Mouse (Mus musculus): ENCODE data around the gene Eif2s1. TPM values are rescaled to one million over a fixed set of nuclear protein-coding genes. Genes with fewer than 3 reads are reported as not detected.

The Eif2s1 gene
- total RNA-seq (2021) = 10 to 100 TPM; 48.4 to 54.6 TPM
- long read RNA-seq, experiment 1, transcript Eif2s1-201 (8 exons, 3,405 nt) = major isoform, 71 of 72 reads
- long read RNA-seq, experiment 1, partial matches to known transcripts = 0 of 72 reads
- long read RNA-seq, experiment 1, other reads (novel, unspliced or antisense) = 1 of 72 reads
- long read RNA-seq, experiment 2, transcript Eif2s1-201 (8 exons, 3,405 nt) = major isoform, 53 of 54 reads
- long read RNA-seq, experiment 2, partial matches to known transcripts = 1 of 54 reads
- long read RNA-seq, experiment 2, other reads (novel, unspliced or antisense) = 0 of 54 reads

DNA sequence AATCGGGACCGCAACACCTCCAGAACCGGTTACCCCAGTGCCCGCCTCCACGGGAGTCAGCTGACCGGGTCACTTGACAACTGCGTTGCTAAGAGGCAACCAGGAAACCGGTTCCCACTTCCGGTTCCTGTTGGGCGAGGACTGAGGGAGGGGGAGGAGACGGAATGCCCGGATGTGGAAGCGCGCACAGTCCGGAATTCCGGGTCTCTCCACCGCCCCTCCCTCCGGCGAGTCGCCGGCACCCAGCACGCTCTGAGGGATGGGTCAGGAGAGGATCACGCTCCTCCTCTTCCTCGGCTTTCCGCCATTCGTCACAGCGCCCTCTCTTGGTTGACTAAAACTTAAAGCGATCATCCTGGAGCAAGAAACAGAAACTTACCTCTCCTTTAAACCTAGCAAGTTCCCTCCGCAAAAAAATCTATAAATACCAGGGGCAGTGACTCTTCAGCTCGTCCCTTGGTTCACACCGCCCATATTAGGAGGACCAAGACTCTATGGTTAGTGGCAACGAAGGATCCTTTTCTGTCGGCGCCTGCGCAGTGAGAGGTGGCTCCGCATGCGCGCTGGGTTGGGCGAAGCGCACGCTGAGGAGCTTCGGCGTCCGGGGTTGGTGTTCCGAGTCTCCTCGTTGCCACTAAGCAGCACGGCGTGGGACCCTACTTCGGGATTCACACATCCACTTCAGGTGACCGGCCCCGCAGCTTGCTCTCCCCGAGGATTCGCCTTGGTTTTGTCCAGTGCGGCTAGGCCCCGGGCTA lies at the start of gene Eif2s1, which contains the start of gene Atp6v1d:
Gene Eif2s1, plus strand, starts transcription at position 324 of the 758 bp plus-strand sequence.
Gene Atp6v1d, minus strand, starts transcription at position 143 of the 758 bp plus-strand sequence.
- peak; percentile 98 to 99 for DNase-seq

- peak in 1 of 2 experiments; percentile 15 for DNase-seq
Measured at GRCm38 (mm10) chr12:78814437-78814836, 47.2 kb upstream of the Eif2s1 start.

- no peak for DNase-seq
Measured at GRCm38 (mm10) chr12:78834496-78834895, 27.1 kb upstream of the Eif2s1 start.

- DNase-seq = no peak
Measured at GRCm38 (mm10) chr12:78839906-78840305, 21.7 kb upstream of the Eif2s1 start.

DNA sequence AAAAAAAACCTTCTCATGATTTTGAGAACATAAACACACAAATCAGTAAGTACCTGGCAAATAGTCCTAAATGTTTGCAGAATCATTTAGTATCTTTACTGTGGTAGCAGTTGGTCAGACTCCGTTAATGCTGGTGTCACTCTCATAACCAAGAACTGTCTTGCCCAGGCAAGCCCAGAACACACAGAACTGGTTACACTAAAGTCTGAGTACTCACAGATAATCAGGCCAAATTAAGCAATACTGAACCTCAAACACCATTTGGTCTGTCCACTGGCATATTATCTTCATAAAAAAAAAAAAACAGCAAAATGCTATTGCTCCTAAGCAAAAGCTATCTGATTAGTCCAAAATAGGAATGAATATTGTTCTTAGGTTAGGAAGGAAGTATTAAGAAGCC lies 19.2 kb upstream of the Eif2s1 start:
- DNase-seq = no peak

DNA sequence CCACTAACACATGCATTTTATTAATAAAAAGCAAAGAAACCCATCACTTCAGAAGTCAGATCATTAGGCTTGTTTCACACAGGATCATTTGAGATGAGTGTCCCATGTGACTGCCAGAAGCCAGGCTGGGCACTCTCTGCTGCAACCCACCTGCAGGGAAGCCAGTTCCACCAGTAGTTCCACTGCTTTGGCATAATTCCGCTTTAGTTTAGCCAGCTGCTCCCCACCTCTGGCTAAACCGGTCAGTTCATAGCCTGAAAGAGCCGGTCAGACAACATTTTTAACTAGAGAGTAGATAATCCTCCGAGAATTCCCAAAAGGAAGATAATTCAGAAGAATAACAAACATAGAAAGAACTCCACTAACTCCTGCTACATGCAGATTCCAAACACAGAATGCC lies 13.4 kb upstream of the Eif2s1 start:
- DNase-seq = no peak

GRCm38 (mm10) chr12:78860921-78861495 lies 611 bp upstream of the Eif2s1 start:
- DNase-seq = no peak

DNA sequence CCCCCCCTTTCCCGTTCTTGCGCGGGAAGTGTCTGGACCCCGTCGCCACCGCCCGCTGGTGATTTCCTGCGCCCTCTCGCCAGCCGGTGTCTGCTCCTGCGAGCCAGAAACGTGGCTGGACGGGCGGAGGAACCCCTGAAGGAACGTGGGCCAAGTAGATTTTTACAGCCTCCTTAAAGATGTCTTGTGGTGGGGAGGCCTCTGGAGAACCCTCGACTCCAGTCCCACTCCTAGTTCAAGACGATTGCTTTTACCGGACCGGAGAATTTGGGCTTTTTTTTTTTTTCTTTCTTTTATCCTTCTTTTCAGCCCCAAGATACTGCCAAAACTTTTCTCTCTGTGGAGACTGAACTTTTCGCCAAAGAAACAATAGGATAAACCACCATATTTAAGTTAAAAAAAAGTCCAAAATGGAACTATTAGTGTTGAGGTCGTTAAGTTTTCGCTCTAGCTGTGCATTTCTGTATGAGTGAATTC lies 673 bp downstream of the Eif2s1 start:
- DNase-seq = no peak

GRCm38 (mm10) chr12:78865434-78865833 lies 3.8 kb downstream of the Eif2s1 start:
- peak in 1 of 2 experiments; percentile 19 for DNase-seq

DNA sequence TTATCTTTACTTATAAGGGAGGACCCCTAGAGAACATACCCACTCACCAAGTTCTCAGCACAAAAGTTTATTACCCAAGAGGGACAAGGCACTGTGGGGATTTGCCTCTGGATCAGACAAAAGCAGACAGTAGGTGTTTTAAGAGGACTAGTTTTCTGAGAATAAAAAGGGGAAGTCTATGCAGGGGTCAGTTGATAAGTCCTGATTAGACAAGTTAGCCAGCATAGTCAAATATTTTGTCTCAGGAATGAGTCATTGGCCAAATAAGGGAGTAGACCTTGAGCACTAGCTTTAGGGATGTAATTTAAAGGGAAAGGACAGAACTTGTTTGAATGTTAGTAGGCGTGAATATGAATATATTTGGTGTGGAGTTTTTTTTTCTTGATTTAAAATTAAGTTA lies 6.5 kb downstream of the Eif2s1 start:
- DNase-seq = no peak

GRCm38 (mm10) chr12:78874581-78874980 lies 13.0 kb downstream of the Eif2s1 start:
- no peak for DNase-seq

GRCm38 (mm10) chr12:78890062-78890461 lies 28.4 kb downstream of the Eif2s1 start:
- DNase-seq = no peak

- DNase-seq = no peak
Measured at GRCm38 (mm10) chr12:78891149-78891548, 29.5 kb downstream of the Eif2s1 start.

- DNase-seq = no peak
Measured at GRCm38 (mm10) chr12:78897861-78898260, 36.2 kb downstream of the Eif2s1 start.

GRCm38 (mm10) chr12:78901467-78901866 lies 39.8 kb downstream of the Eif2s1 start:
- no peak for DNase-seq

DNA sequence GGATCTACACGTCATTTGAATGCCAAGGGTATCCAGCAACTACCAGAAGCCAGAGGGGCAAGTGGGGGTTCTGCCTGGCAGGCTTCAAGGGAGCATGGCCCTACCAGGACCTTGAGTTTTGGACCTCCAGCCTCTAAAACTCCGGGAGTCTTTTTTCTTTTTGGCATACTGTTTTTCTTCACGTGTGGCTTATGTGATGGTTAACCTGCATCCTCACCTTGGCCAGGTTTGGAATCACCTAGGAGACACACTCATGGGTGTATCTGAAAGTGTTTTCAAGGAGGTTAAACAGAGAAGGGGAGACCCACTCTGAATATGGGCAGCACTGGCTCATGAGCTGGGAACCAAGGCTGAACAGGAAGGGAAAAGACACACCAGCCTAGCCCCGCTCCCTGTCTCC lies 41.7 kb downstream of the Eif2s1 start:
- no peak for DNase-seq

- no peak for DNase-seq
Measured at GRCm38 (mm10) chr12:78904499-78904898, 42.9 kb downstream of the Eif2s1 start.

DNA sequence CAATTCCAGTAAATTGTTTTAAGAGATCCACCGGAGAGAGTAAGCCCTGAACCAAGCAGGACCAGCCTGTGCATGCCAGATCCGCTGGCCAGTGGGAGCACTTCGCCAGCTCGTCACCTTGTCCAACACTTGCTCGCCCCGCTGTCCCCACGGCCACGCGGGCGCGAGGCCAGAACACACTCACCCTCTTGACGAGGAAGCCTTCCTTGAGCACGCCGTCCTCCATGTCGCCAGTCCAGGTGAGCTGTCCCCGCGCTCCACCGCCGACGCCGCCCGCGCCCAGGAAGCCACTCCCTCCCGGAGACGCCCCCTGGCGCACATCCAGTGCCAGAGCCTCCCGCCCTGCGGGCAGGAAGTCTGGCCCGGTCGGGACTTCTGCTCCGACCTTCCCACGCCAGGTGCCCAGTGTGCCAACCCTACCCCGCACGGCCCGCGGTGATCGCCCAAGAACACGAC lies 45.1 kb downstream of the Eif2s1 start, which contains the start of gene Plek2:
Gene Plek2, minus strand, starts transcription at position 258 of the 456 bp plus-strand sequence.
- DNase-seq = peak; percentile 59 to 68

DNA sequence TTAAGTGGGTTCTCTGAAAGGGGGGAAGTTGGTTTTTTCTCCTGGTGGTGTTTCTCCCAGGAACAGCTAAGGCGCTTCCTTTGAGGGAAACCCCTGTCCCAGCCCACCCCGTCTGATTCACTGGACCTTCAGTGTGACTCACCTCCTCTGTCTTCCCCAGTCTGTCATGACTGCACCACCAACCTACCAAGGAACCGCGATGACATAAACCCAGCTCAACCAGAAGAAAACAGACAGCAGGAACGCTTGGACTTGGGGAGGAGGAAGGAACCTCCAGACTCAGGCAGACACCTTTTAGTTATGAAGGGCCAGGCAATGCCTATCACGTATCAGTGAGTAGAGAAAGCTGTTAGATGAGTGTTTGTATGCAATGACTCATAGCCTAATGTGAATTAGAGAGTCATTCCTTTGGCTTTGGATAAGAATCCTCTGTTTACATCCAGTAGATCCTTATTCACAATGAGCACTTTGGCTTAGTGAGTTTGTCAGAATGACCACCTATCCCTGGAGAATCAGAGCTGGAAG lies 46.5 kb downstream of the Eif2s1 start:
- DNase-seq = no peak

GRCm38 (mm10) chr12:78910684-78911461 lies 49.3 kb downstream of the Eif2s1 start:
- DNase-seq = peak in 1 of 2 experiments; percentile 24

DNA sequence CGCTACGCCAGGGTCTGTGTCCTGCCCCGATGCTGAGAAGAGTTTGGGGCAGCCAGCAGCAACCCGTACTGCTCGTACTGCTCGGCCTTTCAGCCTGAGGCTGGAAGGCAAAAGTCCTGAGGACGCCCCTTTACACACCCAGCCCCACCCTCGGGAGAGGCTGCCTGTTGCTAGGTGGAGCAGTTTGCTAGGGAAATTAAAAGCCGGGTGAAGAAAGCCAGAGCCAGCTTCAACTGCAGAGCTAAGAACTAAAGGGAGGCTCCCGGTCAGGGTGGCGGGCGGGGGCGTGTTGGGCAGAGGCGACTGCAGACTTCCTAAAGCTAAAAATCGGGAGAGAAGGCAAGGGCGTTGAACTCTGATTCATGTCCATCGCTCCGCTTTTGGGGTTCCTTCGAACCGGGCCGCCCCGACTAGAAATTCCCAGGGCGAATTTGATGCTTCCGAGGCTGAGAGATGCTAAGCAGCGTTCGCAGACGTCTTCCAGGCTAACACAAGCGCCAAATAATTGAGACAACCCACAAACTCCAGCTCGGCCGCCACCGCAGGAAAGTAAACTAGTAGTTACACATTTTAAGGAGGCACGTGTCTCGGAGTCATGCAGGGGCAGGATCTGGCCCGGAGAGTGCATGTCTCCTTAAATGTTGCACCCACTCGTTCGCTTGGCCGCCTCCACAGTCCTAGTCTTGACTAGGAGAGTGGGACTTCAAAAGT lies 50.2 kb downstream of the Eif2s1 start:
- peak; percentile 54 to 62 for DNase-seq
